Mouse (Mus musculus): ENCODE data around the gene Arhgef1. TPM values are rescaled to one million over a fixed set of nuclear protein-coding genes. Genes with fewer than 3 reads are reported as not detected.
A peak's percentile ranks its signal among the peaks of the same experiment; 100 is the strongest.
"Not testable (repeated sequence)": the region's sequence is repeated elsewhere in the genome, so short reads cannot be mapped to it uniquely, and the experiment has no call there.

The Arhgef1 gene
- polyA plus RNA-seq, 1 experiment = 219 TPM

DNA sequence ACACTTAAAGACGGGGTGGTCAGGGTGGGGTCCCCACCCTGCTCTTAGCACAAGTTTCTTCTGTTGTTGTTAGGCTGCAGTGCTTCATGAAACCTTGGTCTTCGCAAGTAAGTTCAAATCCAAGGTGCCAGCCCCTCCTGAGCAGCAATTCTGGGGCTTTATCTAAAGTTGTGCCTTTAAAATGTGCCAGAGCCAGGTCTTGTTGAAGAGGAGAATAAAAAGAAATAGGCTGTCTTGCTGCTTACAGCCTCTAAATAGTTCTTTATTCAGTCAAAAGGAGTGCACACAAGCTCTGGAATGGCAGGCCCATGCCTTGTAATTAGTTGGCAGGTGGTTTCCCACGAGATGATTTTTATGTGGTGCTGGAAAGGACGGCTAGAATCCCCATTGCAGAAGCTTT lies 15.6 kb upstream of the Arhgef1 start:
- Histone ChIP-seq H3K9me3 (no peaks in the 10 kb centered on the region), H3K4me3 (replicated peaks) (peak overlapping the region; percentile 100), H3K4me1 (peaks cover 47% of the 10 kb centered on the region), H3K36me3 (replicated peaks; ENCODE audit: low read length) (peaks cover 62% of the 10 kb centered on the region), H3K27me3 (replicated peaks) (no peaks in the 10 kb centered on the region)
- no peak for TF ChIP-seq GATA1 (IDR thresholded peaks at IDR 0.05; ENCODE audit: borderline replicate concordance, low read length)
- TF ChIP-seq FLI1 (IDR thresholded peaks at IDR 0.05; ENCODE audit: low read length) = no peak

DNA sequence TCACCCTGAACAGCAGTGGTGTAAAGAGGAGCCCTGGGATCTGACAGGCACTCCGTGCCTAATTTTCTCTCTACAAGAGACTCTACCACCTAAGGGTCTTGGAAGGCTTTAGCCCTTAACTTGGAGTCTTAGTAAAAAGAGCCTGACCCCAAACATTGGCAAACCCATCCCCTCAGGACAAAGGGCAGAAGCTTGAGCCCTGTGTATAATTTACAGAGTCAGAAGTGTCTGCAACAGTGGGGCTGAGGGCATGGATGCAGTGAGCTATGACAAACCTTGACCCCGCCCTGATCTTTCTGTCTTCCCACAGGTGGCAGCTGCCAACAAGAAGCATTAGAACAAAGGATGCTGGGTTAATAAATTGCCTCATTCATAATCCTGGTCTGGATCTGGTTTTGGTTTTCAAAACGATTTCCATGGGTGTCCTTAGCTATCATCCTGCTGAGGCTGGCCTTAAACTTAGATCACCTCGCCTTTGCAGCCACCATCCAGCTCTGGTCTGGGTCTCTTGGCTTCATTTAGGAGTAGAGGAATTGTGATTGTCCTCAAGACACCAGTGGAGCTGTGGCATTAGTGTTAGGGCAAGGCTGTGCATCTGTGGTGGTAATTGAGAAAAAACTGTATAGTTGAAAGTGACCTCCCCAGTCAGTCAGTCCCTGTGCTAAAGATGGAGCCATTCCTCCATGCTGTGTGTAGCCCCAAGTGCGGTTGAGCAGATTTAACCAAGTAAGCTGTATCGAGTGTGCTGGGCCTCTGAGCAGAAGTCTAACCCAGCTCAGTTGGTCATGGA lies 13.1 kb upstream of the Arhgef1 start:
- Histone ChIP-seq H3K9me3 (no peaks in the 10 kb centered on the region), H3K36me3 (replicated peaks; ENCODE audit: low read length) (peaks cover 65% of the 10 kb centered on the region), H3K27me3 (replicated peaks) (no peaks in the 10 kb centered on the region), H3K4me1 (peaks cover 44% of the 10 kb centered on the region), H3K4me3 (replicated peaks) (no peak overlapping the region)
- TF ChIP-seq FLI1 (IDR thresholded peaks at IDR 0.05; ENCODE audit: low read length) (no peak), GATA1 (IDR thresholded peaks at IDR 0.05; ENCODE audit: borderline replicate concordance, low read length) (no peak)

DNA sequence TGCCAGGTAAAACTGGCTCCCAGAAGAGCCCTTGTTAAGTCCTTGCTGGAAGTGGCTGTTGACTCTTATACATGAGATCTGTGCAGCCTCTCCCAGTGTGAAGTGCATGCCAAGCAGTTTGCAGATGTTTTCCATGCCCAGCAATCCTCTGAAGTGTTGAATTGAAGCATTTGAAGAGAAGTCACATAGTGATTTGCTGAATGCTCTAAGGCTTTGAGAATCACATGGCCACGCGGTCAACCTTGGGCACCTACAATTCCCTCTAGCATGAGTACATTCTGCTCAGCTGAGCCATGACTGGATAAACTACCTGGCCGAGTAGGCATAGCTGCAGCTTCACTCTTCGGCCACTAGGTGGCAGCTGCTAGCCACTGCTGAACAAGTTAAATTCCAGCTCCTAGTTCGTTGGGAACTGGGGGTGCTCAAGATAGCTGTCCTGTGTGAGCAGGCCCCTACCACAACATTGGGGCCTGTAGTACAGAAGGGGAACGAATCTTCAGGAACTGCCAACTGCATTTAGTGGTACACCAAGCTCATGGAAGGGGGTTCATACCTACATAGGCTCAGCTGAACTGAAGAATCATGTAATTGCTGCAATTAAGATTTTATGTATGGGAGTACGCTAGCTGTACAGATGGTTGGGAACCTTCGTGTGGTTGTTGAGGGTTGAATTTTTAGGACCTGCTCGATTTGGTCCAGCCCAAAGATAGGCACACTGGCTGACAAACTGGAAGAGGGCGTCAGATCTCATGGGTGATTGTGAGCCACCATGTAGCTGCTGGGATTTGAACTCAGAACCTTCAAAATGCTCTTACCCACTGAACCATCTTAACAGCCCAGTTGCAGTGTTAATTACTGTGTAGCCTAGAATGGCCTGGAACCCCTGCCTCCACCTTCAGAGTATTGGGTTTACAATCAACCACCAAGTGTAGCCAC lies 12.2 kb upstream of the Arhgef1 start:
- TF ChIP-seq FLI1 (IDR thresholded peaks at IDR 0.05; ENCODE audit: low read length) = no peak
- TF ChIP-seq GATA1 (IDR thresholded peaks at IDR 0.05; ENCODE audit: borderline replicate concordance, low read length) = no peak
- Histone ChIP-seq H3K36me3 (replicated peaks; ENCODE audit: low read length) (peaks cover 63% of the 10 kb centered on the region), H3K27me3 (replicated peaks) (no peaks in the 10 kb centered on the region), H3K4me1 (peaks cover 42% of the 10 kb centered on the region), H3K9me3 (no peaks in the 10 kb centered on the region), H3K4me3 (replicated peaks) (no peak overlapping the region)

DNA sequence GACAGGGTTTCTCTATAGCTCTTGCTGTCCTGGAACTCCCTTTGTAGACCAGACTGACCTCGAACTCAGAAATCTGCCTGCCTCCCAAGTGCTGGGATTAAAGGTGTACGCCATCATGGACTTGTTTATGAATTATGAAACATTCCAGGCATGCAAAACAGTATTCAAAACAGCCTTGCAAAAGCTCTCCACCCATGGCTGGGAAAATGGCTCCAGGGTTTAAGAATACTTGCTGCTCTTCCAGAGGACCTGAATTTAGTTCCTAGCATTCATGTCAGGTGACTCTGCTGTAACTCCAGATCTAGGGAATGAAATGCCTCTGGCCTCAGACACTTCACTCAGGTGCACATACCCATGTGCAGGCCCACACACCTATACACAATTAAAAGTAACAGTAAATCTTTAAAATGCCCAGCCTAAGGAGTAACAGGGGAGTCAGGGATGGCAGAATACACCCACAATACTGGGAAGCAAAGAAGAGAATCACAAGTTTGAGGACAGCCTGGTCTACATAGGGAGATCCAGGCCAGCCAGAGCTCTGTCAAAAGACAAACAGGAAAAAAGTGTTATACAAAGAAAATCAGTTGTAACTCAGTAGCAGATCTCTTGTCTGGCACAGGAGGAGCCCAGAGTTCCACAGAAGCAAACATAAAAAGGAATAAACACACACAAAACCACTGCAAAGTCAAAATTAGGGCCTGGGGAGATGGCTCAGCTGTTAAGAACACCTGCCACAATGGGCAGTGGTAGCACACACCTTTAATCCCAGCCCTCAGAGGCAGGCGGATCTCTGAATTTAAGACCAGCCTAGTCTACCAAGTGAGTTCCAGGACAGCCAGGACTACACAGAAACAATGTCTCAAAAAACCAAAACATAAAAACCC lies 11.2 kb upstream of the Arhgef1 start:
- TF ChIP-seq GATA1 (IDR thresholded peaks at IDR 0.05; ENCODE audit: borderline replicate concordance, low read length) (no peak), FLI1 (IDR thresholded peaks at IDR 0.05; ENCODE audit: low read length) (no peak)
- no peak overlapping the region for H3K4me3 ChIP-seq (replicated peaks)
- peaks cover 32% of the 10 kb centered on the region for H3K4me1 ChIP-seq
- no peaks in the 10 kb centered on the region for H3K9me3 ChIP-seq
- H3K36me3 ChIP-seq (replicated peaks; ENCODE audit: low read length) = peaks cover 53% of the 10 kb centered on the region
- no peaks in the 10 kb centered on the region for H3K27me3 ChIP-seq (replicated peaks)

DNA sequence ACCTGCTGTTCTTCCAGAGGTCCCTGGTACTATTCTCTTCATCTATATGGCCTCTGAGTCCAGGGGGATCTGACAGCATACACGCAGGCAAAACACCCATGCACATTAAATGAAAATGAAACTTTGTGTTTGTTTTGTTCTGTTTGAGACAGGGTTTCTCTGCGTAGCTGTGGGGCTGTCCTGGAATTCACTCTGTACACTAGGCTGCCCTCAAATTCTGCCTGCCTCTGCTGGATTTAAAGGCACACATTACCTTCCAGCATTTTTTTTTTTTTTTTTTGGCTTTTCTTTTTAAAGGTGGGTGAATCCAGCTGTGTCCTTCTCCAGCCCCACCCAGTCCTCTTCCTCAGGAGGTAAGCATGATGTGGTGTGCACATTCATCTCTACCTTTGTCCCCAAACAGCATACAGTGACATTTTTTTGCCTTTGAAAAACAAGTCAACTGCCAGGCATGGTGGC lies 10.6 kb upstream of the Arhgef1 start:
- no peak for TF ChIP-seq GATA1 (IDR thresholded peaks at IDR 0.05; ENCODE audit: borderline replicate concordance, low read length)
- TF ChIP-seq FLI1 (IDR thresholded peaks at IDR 0.05; ENCODE audit: low read length) = no peak
- peaks cover 47% of the 10 kb centered on the region for H3K36me3 ChIP-seq (replicated peaks; ENCODE audit: low read length)
- H3K9me3 ChIP-seq = no peaks in the 10 kb centered on the region
- no peak overlapping the region for H3K4me3 ChIP-seq (replicated peaks)
- H3K4me1 ChIP-seq = peaks cover 27% of the 10 kb centered on the region
- no peaks in the 10 kb centered on the region for H3K27me3 ChIP-seq (replicated peaks)

DNA sequence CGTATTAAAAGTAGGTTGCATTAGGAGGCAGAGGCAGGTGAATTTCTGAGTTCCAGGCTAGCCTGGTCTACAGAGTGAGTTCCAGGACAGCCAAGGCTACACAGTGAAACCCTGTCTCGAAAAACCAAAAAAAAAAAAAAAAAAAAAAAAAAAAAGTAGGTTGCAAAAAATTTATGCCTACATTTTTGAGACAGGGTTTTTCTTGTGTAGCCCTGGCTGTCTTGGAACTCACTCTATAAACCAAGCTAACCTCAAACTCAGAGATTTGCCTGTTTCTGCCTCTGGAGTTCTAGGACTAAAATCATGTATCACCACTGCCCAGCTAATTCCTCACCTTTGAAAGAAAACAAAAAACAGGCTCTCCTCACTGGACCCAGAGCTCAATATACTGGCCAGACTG lies 7.0 kb upstream of the Arhgef1 start:
- Histone ChIP-seq H3K36me3 (replicated peaks; ENCODE audit: low read length) (peaks cover 11% of the 10 kb centered on the region), H3K4me1 (peaks cover 14% of the 10 kb centered on the region)
- H3K27me3 ChIP-seq (replicated peaks); H3K4me3 ChIP-seq (replicated peaks); H3K9me3 ChIP-seq: not testable (repeated sequence)

DNA sequence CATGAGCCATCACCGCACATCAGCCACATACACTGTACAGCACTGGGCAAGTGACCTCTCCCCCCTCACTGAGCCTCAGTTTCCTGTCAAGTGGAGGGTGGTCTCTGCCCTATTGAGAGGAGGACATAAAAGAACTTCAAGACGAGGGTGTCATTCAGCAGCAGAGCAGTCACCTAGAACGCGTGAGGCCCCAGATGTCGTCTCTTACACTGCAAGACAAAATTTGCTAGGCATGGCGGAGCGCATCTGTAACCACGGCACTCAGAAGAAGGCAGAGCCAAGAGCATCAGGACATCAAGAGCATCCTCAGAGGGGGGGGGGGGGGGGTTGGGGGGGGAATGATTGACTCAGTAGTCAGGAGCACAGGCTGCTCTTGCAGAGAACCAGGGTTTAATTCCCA lies 6.4 kb upstream of the Arhgef1 start:
- no peaks in the 10 kb centered on the region for H3K27me3 ChIP-seq (replicated peaks)
- no peaks in the 10 kb centered on the region for H3K9me3 ChIP-seq
- H3K4me1 ChIP-seq = peaks cover 16% of the 10 kb centered on the region
- TF ChIP-seq FLI1 (IDR thresholded peaks at IDR 0.05; ENCODE audit: low read length) (no peak), GATA1 (IDR thresholded peaks at IDR 0.05; ENCODE audit: borderline replicate concordance, low read length) (no peak)
- peaks cover 6% of the 10 kb centered on the region for H3K36me3 ChIP-seq (replicated peaks; ENCODE audit: low read length)
- no peak overlapping the region for H3K4me3 ChIP-seq (replicated peaks)

DNA sequence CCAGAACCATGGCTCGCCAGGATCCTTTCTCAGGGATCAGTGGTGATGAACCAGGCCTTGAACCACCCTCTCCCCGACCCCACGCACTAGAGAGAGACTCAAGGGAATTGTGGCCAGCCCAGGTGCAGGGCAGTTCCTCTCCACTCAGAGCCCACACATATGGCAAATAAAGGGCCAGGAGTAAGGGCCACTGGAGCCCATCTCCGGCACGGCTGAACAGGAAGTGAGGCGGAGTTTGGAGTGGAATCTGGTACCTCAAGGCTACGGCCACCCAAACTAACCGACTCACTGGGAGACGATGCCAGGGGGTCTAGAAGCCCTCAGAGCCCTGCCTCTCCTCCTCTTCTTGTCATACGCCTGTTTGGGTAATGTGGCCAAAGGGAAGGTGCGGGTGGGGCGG lies 5.5 kb upstream of the Arhgef1 start, which contains the start of gene Cd79a:
TSS of gene Cd79a (plus strand) at position 158 of the 400 bp plus-strand sequence.
- no peaks in the 10 kb centered on the region for H3K27me3 ChIP-seq (replicated peaks)

DNA sequence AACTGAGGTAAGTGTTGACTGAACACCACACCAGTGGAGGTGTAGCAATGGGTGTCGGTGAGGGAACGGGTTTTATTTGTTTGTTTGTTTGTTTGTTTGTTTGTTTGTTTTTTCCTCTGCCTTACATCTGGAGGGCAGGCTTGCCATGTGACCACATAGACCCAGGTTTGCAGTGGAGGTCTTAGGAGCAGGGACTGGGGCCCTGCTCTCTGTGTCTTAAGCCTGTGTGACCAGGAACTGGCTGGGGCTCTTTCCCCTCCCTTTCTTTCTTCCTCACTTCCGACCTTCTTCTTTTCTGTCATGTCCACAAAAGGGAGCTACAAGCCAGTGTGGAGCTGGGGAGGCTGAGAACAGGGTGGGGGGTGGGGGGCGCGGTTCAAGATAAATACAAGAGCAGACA lies 4.8 kb upstream of the Arhgef1 start:
- Histone ChIP-seq H3K36me3 (replicated peaks; ENCODE audit: low read length) (peaks cover 2% of the 10 kb centered on the region), H3K4me1 (peaks cover 28% of the 10 kb centered on the region), H3K9me3 (no peaks in the 10 kb centered on the region), H3K27me3 (replicated peaks) (no peaks in the 10 kb centered on the region), H3K4me3 (replicated peaks) (no peak overlapping the region)
- TF ChIP-seq GATA1 (IDR thresholded peaks at IDR 0.05; ENCODE audit: borderline replicate concordance, low read length) = no peak
- no peak for TF ChIP-seq FLI1 (IDR thresholded peaks at IDR 0.05; ENCODE audit: low read length)

More for the DNA sequence above, 5.5 kb upstream of the Arhgef1 start, which contains the start of gene Cd79a:
- Histone ChIP-seq H3K4me1 (peaks cover 23% of the 10 kb centered on the region), H3K36me3 (replicated peaks; ENCODE audit: low read length) (peaks cover 2% of the 10 kb centered on the region), H3K4me3 (replicated peaks) (no peak within 1 kb of the TSS), H3K9me3 (no peaks in the 10 kb centered on the region)
- no peak for TF ChIP-seq FLI1 (IDR thresholded peaks at IDR 0.05; ENCODE audit: low read length)
- no peak for TF ChIP-seq GATA1 (IDR thresholded peaks at IDR 0.05; ENCODE audit: borderline replicate concordance, low read length)
